Mouse (Mus musculus) NIH3T3 (cell line): ENCODE measurements at regions not wholly inside any gene's neighbourhood (a gene's known extent, or its start where the extent isn't known, plus 50 kb on each side); places are given as distances from the start of the nearest gene placed in this dataset.

Experiments
- DNase-seq: peaks from one replicate; pipeline ENCODE4 v3.0.0-alpha.2; 2012; ENCODE audit warnings: low read depth

DNA sequence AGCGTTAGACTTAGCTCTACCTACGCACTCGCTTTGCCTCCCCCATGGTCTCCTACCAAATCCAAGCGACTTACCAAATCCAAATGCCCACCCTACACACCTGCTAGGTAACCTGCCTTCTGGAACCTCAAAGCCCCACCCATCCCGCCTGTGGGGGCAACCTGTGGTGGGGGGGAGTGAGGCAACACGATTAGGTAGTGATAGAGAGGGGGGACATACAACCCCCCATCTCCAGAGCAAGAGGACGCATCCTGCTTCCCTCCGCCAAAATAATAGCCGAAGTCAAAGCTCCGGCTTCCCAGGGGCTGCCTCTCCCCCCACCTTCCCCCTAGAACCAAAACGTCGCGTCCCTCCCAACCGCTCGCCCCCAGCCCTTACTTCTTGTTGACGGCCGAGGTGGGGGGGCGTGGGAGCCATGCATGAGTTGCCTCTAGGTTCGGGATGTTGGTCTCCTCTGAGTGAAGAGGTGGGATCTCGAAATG, 181.4 kb upstream of the Mkln1 start:
- no peak for DNase-seq

DNA sequence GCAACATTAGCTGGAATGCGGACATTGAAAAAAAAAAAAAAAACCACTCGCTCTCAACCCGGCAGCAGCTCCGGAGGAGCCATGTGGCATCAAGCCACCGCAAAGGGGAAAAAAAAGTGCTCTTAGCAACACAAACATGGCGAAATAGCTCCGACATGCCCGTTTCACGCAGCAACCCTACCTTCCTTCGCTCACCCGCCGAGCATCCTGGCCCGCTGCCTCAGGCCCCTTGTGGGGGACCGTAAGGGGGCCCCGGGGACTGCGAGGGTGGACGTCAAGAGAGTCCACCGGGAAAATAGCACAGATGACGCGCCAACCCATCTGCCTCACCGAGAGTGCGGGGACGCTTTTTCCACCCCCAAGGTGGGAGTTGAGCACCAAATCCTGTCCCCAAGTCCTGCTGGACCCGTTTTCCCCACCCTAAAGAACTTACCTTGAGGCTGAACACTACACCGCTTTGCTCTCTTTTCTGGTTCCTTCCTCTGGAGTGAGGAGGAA, 180.8 kb upstream of the Mkln1 start:
- DNase-seq = peak; percentile 90

DNA sequence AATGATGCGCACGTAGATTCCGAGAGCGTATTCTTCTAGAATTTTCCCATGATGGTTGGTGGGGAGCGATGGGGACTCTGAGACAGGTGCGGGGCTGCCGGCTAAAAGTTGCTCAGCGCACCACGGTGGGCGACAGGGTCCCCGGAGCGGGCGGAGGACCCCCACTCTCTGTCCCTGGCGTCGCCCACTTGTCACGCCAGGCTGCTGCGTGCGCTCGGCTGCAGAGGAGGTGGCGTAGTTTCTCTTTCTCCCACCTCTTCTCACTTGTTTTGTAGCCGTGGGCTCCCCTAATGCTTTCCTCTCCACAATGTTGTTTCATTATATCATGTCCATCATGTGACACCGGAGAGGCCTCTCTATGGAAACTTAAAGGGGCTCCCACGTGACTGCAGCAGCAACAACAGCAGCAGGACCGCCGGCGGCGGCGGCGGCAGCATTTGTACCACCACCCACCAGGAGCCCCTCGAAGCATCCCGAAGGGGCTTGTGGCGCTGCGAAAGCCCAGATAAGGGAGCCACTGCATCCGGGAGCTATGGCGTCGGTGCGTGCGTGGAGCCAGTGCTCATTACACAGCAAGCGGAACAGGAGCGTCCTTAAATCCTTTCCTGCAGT, 180.3 kb upstream of the Mkln1 start:
- DNase-seq = peak; percentile 86

DNA sequence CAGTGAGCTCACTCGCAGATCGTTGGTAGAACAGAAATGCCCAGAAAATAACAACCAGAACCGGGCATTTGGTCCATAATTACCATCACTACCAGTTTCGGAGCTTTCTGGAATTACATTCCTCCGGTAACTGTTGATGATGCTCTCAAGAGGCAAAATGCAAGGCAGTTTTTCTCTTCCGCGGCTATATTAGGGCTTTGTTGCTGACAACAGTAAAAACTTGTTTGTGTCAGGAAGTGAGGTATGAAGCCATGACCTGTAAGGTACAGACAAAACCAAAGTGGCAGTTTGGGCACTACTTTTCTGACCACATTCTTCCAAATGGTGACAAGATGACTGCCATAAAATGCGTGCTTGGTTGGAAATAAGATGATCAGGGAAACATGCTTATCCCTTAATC, 179.7 kb upstream of the Mkln1 start:
- peak; percentile 23 for DNase-seq

DNA sequence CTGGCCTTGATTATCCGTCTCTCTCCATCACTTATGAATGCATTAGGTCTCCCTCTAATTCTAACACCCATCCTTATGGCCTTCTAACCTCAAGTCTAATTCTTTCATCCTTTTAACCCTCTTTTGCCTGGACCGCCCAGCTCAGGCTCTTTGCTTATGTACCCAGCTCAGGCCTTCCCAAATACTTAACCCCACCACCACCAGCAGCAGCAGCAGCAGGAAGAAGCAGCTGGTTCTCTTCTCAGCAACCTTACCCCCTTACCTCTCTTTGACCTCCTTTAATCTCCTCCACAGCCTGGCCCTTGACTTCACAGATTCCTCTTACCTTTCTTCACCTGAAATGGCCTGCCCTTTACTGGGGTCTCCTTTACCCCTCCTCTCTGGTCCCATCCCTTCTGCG, 178.8 kb upstream of the Mkln1 start:
- peak; percentile 63 for DNase-seq

DNA sequence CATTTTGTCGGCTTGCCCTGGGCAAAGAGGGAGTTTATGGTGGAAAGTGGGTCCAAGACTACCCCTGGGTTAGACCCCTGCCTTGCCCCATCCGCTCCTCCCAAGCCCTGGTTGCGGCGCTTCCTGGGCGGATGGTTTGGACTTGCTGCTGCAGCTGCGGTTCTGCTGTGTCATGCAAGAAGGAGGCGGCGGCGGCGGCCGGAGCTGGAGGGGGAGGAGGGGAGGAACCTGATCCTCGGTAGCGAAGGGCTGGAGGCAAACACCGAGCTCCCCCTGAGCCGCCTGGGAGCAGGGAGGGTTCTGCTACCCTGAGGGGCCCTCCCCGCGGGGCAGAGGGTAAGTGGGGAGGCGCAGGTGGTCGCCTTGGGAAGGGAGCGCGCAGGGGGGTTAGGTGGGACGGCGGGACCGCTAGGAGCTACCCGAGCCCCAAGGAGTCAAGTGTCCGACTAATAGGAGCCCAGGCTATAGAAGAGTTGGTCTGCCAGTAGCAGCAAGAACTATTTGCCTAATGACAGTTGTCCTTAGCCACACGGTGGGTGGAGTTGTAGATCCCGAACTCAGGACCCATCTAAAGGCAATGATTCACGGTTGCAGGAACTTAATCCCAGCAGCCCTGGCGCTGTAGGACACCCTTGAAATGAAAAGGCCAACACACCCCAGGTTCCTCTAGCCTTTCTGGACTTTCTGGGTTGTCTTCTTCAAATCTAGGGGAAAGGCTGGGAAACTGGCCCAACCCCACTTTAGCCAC, 178.2 kb upstream of the Mkln1 start:
- peak; percentile 92 for DNase-seq

DNA sequence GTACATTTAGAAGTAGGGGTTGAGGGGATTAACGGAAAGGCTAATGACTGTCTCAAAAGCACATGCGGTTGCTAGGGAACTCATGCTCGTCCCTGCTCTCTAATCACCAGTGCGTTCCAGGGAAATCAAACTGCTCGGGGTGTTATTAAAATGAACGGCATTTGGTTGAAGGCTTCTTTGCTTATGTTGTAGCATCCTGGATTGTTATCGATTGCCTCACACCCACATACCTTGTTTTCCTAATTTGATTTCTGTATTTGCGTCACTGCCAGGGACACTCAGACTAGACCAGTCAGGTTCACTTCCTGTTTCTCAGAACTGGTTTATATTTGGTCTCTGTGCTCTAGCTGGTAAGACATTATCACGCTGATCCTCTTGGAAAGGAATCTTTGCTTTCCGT, 177.0 kb upstream of the Mkln1 start:
- DNase-seq = no peak

DNA sequence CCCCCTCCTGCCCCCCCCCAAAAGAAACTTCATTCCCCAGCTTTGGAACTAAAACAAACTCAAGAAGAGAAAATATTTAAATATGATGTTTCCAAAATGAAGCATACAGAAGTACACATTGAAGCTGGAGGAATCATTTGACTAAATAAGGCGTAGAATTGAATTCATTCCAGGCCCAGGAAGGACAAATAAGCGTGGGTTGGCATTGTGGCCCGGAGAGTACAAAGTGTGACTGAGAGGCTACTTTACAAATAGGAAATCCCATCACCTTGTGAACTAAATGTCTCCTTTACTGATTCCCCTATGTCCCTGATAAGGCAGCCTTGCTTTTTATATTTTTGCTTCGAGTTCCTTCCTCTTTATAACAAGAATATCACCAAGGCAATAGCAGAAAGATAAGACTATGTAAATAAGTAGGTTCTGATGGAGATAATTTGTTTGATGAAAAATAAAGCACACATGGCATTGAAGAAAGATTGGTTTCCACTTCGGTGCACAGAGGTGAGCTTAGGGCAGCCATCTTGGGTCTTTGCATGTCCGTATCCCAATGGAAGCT, 176.4 kb upstream of the Mkln1 start:
- no peak for DNase-seq

DNA sequence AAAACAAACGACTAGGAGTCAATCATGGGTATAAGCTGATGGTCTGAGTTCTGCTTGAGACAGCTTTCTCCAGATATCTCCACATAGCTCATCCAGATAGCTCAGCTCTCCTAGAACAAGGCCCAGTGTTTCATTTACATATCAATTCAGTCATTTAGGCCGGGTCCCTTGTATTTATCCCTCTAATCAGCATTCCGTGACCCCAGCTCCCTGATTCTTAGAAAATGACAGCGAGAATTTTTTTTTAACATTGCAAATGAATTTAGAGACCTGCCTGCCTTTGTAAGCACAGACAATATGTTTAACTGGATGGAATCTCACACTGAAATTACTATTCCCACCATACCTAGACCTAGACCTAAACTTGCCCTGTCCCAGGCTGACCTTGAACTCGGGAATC, 171.1 kb upstream of the Mkln1 start:
- DNase-seq = no peak

DNA sequence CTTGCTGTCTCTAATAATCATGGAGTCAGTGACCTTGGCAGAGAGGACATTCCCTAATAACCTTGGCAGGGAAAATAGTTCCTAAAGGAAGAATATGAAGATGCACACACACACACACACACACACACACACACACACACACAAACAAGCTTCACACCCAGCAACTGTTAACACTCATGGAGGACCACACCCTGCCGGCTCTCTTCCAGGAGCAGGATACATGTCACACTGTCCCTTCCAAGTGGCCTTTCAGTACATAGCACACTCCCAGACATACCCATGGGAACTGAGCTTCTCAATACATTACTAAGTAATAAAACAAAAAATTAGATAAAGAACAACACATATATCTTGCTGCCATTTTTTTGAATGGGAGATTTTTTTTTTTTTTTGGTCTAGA, 170.5 kb upstream of the Mkln1 start:
- DNase-seq = no peak

DNA sequence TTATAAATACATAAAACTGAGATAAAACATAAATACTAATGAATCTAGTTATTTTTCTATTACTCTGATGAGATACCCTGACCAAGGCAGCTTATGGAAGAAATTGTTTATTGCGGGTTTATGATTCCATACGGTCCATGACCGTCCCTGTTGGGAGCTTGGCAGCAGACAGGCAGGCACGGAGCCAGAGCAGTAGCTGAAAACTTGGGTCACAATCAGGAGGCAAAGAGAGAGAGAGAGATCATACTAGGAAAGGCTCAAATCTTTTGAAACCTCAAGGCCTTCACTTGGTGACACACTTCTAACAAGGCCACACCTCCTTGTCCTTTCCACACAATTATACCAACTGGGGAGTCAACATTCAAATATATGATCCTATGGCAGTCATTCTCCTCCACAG, 166.7 kb upstream of the Mkln1 start:
- DNase-seq = no peak

DNA sequence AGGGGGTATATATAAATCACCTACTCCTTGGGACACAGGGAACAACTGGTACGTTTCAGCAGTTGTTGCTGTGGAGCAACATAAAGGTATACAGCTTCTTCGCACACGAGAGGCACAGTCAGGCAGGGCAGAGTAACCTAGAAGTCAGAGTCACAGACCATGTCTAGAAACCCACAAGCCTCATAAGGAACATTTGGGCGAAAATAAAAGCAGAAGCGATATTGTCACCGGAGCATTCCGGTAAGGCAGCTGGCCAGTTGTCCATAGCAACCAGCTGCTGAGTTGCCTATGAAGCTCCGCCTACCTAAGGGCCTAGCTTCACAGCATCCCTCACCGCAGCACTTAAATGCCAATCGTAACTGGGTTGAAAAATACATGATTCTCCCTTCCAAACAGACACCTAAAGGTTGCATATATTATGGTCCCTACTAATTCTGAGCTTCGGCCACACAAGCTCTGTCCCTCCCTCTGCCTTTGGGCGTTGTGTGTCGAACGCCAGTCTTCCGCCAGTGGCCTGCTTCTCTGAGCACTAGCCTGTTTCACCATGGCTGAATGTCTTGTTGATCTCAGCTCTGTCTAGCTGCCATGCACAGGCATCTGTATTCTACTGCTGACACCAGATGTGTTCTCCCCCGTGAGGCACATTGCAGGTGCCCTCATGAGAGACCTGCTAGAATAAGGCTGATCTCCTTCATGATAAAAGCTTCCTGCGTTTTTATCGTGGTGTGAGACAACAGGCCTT, 165.1 kb upstream of the Mkln1 start:
- DNase-seq = no peak

DNA sequence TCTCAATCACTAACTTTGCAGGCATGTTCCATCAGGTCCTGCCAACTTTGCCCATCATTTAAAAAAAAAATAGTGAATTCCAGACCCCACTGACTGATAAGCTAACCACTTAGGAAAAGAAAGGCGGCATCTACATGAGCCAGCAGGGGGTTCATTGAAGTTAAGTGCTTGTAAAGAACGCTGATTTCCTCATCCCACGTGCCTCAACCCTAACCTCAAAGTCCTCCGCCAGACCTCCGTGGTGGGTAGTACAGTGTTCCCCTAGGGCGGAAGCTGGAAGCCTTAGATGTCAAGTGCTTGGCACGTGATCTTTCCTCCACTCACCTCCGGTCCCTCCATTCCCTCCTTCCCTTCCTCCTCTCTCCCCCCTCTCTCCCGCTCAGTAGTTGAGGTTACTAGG, 158.5 kb upstream of the Mkln1 start:
- DNase-seq = no peak

DNA sequence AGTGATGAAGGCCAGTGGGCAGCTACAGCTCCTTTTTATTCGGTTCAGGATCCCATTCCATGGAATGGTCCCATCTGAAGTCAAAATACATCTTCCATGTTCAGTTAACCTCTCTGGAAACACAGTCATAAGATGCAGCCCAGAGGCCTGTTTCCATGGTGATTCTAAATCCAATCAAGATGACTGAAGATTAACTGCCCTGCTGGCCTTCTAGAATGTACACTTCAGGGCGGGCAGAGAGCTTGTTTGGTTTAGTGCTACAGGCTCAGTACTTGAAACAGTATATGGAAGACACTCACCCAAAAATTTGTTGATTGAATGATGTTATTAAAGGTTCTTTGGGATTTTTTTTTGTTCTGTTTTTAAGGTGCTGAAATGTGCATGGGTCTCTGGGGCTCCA, 148.0 kb upstream of the Mkln1 start:
- DNase-seq = peak; percentile 48

DNA sequence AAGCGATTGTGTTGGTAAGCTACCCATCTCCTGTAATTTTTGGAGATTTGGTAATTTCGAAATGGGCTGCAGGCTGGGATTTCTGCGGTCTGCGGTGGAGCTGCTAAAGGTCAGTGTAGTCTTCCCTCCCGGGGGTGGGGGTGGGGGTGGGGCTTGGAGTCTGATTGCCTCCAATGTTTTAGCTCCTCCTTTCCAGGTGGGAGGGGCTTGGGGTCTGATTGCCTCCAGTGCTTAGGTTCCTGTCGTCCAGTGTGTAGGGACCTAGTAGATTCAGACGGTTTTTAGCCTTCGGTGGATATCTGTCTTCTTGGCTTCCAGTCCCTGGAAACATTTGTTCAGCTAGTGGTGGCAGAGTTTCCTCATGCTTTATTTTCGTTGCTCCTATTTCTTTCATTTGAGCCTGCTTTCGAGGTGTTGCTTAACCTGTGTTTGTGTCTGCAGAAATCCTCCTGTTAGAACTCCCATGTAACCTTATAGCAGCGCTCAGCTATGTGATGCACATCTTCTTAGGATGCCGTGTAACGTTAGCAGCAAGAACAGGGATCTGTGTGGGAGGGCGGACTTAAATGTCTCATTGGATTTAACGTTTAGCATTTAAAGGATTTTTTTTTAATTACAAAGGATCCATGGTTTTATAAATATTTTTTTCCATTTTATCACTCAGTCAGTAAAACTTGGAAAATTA, 145.1 kb upstream of the Mkln1 start:
- DNase-seq = no peak

DNA sequence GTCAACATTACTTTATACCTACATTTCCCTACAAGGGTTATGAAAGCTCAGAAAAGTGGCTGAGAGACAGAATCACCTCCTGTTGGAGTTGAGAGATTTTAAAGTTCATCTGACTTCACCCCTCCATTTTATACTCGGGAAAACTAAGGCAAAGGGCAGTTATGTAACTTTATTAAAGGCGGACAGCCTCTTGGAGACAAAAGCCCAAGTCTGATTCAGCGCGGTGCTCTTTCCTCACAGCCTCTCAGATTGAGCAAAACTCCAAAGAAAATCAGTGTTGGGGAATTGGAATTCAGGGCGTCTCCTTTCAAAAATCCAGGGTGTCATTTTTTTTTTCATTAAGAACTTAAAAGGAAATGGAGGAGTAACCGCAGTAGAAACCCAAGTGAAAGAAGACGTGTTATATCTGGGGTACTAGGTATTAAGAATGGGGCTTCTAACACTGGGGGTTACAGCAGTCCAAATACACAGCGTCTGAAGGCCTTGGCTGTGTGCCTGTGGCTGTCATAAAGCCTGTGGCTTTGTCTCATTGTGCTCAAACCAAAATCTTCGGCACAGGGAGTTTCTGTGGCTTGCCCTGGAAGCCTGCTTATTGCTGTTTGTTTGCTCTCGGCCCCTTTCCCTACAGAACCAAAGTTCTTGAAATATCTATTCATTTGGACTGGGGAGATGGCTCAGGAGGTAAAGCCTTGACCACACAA, 137.7 kb upstream of the Mkln1 start:
- DNase-seq = peak; percentile 20

DNA sequence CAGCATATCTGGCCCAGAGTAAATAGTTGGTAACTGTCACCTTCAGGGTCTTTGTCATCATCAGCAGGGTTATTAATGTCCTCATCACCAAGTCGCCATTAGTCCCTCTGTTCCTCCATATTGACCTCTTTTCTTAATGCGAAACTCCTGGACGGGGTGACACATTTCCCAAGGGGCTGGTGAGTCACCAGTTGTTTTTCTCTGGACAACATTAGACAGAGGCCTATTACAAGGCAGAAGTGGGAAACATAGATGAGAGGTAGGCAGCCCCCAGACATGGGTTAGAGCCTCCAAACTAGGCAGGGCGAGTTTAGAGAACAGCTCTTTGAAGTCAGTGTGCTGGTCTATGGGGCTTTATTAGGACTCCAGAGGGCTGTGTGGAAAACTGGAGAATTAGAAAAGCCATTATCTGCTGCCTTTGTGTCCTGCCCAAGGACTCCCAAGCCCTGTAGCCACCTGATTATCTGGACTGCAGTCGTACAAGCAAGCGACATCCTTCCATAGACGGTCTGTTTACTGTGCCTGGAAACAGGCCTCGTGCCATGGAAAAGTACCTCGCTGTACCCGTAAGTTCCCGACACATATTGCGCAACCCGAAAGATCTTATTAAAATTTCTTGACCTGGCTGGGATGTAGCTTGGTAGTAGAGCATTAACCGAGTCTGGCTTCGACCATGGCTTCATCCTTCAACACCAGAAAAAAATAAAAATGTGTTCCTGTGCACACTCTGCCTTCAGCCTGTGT, 136.6 kb upstream of the Mkln1 start:
- DNase-seq = peak; percentile 80

DNA sequence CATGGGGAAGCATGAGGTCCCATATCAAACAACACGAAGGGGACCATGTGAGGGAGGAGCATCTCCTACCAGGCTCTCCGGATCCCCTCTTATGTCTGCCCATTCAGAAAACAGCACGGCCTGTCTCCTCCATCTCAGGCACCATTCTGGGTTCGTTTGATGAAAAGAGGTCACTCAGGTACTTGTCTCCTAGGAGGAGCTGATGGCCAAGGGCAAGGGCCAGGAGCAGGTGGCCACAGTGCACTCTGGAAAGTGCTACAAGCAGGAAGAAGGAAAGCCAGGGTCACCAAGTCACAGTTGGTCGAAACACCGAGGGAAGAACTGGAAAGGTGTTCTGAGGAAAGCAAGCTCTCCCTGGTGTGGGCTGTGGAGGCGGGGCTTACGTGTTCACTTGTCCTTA, 135.9 kb upstream of the Mkln1 start:
- DNase-seq = no peak

DNA sequence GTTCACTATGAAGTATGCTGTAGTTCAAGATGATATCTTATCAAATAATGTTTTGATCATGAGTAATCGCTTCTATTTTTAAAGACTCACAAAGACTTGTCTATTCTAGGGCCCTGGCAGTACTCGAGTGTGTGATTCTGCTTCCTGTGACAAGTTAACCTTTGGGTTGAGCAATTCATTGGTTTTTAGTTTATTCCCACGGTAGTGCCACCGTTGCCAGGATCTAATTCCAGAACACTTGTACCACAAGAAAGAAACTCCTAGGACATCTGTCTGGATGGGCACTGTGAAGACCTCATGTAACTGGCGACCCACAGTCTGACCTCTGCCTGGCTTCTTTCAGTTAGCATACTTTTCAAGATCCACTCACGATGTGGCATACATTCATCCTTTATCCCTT, 134.7 kb upstream of the Mkln1 start:
- DNase-seq = peak; percentile 24

DNA sequence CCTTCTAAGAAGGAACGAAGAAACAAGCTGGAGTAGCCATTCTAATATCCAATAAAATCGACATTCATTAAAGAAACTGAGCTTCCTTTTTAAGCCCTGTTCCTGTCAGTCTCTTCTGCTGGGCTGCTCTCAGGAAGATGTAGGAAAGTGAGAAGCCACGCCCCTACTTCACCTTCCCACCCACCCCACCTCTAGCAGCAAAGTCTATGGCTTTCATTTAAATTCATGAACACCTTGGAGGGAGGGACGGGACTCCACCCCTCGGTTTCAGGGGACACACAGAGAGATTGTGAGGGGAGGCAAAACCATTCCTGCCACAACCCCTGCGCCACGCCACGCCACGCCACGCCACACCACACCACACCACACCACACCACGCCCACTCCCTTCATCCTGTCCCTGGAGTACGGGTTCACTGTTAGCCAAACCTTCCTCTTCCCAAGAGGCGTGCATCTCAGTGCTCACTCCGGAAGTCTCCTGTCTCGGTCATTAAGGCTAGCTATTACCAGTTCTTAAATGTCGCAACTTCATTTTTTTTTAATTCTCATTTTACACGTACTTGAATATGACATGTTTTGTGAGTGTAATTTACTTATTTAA, 132.0 kb upstream of the Mkln1 start:
- DNase-seq = no peak
